Mouse (Mus musculus): Measurements from ENCODE around the gene Limd2. TPM values are rescaled to one million over a fixed set of nuclear protein-coding genes. Genes with fewer than 3 reads are reported as not detected.
"Not testable (repeated sequence)": the region's sequence is repeated elsewhere in the genome, so short reads cannot be mapped to it uniquely, and the experiment has no call there.

Gene Limd2
- total RNA-seq (2021), result 100 to 1,000 TPM in 1 of 2 experiments, 10 to 100 TPM in 1; 98.5 to 104 TPM

DNA sequence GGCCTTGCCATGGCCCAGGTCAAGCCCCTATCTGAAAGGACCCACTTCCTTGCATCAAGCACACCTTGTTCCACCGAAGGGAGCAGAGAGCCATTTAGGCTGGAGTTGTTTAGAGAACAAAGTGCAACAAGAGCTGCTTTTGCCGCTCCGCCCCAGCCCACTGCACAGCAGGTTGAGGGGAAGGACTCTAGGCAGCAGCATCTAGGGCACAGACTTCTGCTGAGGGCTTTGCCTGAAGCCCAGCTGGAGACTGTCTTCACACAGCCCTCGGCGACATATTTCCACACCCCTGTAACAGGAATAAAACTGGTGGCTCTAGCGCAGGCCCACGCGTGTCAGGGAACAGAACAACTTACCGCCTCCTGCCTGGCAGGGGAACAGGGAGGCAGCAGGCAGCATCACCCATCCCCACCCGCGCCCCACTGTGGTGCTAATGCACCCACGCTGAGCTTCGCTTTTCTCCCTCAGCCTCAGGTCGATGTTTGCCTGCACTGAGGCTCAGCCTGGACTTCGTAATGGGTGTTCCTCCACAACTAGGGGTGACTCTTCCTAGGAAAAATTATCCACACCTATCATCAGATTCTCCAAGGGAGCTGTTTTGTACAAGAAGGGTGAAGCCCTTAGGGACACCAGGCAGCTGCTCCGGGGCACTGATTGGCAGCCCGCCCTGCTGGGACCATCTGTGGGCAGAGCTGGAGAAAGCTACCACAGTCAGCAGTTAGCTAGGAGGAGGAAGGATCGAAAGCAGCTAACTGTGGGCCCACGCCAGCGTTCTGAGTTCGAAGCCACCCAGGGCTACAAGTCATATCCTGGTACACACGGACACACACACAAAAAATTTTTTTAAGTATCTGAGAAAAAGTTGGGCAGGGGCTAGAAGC lies at the start of gene Limd2, which contains the start of gene Gm10840:
Limd2 (minus strand) TSS at position 20 of the 881 bp plus-strand sequence.
Gm10840 (plus strand) TSS at position 10 of the 881 bp plus-strand sequence.
- intact Hi-C loops (cut with DNase I), result loop anchor here (1.0 to 2.0 kb wide), 3 partner anchors 18 to 76 kb away; partner anchors contain the start of genes Ccdc47, Ddx42 and Map3k3
- peak; percentile 90 to 94 for DNase-seq (ENCODE audit: low spot score in 2 of 2)

DNA sequence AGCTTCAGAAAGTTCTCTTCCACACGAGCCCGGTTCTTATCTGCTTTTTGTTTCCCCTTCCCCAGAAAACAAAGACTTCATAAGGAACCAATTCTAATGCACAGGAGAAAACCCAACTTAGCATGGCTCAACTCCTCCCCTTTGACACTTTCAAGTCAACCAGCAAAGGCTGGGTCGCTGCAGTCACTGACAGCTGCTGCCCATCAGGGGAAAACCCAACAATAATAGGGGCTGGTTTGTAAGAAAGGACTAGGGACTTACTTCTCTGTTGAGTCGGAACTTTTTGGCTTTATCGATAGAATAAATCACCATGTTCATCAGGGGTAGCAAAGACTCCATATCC lies 41.4 kb upstream of the Limd2 start, which contains the start of gene Strada:
Strada (minus strand) TSS at position 46 of the 343 bp plus-strand sequence.
- intact Hi-C loops (cut with DNase I), result loop anchor here (5.0 kb wide), 1 partner anchor 40 kb away; no protein-coding TSS in a partner anchor
- no peak for DNase-seq (ENCODE audit: low spot score in 2 of 2)

DNA sequence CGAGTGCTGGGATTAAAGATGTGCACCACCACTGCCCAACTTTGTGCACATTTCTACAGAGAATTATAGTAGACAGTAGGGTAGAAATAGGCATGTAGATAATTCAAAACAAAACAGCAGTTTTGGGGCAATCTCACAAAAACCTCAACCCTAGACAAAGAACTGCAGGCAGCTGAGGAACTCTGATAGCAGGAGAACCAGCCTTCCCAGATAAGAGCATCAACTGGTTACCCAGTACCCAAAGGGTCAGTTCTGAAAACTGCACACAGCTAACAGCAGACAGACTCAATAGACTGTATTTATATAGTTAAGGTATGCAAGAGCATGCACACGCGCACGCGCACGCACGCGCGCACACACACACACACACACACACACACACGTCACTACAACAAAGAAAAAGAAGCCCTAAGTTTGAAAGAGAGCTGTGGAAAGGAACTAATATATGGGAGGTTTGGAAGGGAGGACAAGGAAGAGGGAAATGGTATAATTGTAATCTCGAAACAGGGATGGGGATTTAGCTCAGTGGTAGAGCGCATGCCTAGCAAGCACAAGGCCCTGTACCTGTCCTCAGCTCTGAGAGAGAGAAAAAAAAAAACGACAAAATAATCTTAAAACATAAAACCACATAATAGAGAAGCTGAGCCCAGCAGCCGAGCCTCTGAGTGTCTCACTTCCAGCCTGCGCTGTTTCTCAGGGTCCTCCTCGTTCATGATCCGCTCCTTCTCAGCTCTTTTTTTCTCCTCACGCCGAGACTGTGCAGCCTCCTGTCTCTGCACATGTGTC lies 40.9 kb upstream of the Limd2 start:
- DNase-seq (ENCODE audit: low spot score in 2 of 2), result no peak
- intact Hi-C loops (cut with DNase I), result loop anchor here (5.0 kb wide), 1 partner anchor 41 kb away; no protein-coding TSS in a partner anchor

DNA sequence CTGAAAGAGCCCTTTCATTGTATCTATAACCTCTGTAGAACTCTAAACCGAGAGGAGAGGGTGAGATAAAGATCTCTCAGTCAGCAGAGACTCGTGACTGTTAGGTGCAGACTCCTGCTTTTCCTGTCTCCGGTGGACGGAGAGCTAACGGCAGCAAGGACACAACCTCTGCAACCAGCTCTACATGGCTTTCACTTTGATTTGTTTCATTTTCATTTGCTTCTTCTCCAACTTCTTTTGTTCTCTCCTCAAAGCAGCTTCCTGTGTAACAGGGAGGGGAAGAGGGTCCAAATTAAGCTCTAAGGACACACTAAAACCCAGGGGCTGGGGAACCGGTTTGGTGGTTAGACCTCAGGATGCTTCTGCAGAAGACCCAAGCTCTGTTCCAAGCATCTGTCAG lies 40.1 kb upstream of the Limd2 start:
- DNase-seq (ENCODE audit: low spot score in 2 of 2), result no peak
- intact Hi-C loops (cut with DNase I), result loop anchor here (5.0 kb wide), 1 partner anchor 42 kb away; no protein-coding TSS in a partner anchor

DNA sequence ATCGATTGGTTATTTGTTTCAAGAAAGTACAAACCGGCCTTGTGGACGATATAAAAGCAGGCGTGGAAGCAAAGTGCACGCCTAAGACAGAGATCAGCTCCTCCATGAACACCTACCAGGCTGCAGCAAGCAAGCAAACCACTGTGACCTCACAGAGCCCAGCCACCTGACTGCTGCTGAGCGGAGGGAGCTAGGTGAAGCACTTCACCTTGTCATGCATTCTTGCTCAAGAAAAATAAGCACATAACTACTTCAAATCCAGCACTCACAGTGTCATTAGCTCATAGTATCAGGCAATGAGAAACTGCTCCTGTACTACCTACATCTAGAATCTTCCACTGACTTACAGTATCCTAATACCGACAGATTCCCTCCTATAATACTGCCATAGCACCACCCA lies 39.3 kb upstream of the Limd2 start:
- intact Hi-C loops (cut with DNase I), result loop anchor here (5.0 kb wide), 1 partner anchor 42 kb away; no protein-coding TSS in a partner anchor
- not testable (repeated sequence) for DNase-seq (ENCODE audit: low spot score in 2 of 2)

DNA sequence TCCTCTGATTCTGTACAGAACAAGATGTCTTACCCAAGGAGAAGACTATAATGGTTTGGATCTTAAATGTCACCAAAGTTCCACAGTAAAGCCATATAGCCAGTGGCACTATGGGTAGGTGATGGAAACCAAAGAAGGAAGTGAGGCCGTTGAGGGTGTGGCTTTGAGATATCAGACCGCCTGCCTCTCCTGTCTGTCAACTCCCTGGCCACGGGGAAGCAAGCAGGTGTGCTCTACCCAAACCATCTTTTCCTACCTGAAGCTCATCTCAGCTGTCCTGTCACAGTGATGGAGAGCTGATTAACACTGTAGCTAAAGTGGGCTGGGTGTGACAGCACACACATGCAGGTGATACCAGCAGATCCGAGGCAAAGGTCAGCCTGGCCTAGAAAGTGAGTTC lies 37.6 kb upstream of the Limd2 start:
- no peak for DNase-seq (ENCODE audit: low spot score in 2 of 2)
- intact Hi-C loops (cut with DNase I), result no loop called here

DNA sequence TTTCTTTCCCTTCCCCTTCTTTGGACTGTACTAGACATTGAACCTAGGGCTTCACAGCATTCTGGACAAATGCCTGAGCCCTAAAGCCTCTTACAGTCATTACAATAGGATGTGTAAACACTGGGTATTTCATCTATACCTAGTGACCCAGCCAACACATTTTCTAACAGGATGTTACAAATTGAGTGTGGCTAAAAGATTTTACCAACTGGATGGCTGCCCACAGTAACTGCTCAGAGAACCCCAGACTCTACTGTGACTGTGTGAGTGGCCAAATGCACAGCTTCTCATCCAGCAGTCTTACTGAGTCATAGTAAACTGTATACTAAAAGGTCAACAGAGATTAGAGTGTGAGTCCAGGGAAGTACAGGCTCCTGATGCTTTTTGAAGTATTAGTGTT lies 34.7 kb upstream of the Limd2 start:
- intact Hi-C loops (cut with DNase I), result no loop called here
- no peak for DNase-seq (ENCODE audit: low spot score in 2 of 2)

DNA sequence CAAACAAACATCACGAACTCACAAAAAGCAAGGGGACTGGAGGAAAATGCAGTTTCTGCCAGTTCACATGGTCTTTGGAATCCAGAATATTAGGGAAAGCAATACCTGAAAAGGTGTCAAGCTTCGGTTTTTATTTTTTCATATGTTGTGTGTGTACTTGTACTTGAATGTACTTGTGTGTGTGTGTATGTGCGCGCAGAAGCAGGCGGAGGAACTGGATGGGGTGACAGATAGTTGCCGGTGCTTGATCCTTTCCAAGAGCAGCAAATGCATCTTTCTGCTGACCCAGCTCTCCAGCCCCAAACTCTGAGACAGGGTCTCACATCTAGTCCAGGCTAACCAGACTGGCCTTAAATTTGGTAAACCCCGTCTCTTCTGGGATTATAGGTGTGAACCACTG lies 34.2 kb upstream of the Limd2 start:
- intact Hi-C loops (cut with DNase I), result loop anchor here (1.0 kb wide), 1 partner anchor 36 kb away; no protein-coding TSS in a partner anchor
- DNase-seq (ENCODE audit: low spot score in 2 of 2), result no peak

DNA sequence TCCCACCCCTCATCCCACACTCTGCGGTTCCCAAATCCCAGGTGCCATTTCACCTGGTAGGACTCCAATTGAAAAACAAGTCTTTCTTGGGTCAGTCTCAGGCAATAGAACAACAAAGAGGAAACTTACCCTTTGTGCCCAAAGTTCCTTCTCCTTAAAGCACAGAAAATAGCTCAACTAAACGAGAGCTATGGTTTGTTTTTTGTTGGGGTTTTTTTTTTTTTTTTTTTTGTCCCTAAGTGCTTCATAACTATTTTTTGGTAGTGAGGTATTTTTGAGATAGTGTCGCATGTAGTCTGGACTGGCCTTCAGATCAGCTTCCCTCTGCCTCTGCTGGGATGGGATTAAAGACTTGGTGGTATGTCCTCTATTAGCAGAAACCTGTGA lies 33.5 kb upstream of the Limd2 start:
- intact Hi-C loops (cut with DNase I), result loop anchor here (1.0 kb wide), 1 partner anchor 35 kb away; no protein-coding TSS in a partner anchor
- DNase-seq (ENCODE audit: low spot score in 2 of 2), result no peak

DNA sequence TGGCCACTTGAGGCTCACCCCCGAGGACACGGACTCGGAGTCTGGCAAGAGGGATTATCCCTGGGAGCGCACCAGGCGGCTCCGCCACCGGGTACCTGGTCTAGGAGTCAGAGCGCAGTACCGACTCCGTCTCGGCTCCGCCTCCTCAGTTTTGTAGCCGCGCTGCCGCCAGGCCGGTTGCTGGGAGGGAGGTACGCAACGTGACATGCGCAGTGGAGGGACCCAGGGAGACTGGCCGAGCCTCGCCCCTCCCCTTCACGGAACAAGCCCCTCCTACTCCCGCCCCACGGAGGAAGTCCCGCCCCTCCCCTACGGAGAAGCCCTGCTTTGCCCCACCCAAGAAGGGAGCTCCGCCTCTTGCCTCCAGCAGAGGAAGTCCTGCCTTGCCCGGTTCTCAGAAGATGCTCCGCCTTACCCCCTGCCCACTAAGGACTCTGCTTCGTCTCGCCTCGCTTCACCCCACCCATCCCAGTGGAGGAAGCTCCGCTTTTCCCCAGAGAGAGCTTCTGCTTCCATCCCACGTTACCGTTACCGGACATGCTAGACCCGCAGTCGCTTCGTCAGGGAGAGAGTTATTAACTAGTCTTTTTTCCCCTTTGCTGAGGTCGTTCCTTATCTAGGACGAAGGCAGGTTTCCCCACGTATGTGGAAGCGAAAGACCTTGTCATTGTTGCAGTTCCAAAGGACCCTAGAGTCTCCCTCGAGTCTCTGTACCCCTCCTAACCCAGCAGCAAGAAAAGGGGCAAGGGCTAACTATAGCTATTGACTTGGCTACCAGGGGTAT lies 32.9 kb upstream of the Limd2 start:
- peak; percentile 95 to 96 for DNase-seq (ENCODE audit: low spot score in 2 of 2)
- intact Hi-C loops (cut with DNase I), result loop anchor here (1.0 kb wide), 1 partner anchor 34 kb away; no protein-coding TSS in a partner anchor

DNA sequence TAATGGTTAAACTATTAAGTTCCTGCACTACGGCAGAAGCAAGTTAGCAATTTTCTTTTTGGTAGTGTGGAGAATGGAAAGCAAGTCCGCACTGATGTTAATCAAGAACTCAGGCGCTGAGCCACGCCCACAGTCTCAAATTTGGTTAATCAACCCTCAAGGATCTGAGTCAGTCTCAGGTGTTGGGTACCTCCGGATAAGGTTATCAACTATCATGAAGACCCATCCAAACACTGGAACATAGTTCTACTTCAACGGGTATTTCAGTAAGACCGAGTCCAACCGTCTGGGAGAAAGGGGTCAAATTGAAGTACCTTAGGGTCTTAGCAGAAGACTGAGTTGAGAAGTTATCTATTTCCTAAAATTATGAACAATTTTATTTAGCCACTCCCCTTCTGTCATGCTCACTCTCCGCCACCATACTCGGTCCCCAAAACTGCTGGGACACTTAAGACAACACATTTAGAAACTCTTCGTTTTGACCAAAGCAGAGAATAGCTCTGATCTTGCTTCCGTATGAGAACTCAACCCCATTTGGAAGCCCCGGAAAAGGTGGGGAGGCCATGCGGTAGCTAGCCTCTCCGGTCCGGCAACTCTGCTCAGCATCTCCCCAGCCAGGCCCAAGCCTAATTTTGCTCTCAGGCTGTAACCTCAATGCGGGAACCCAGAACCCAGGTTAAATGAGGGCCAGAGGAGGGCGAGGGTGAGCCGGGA lies 32.2 kb upstream of the Limd2 start:
- intact Hi-C loops (cut with DNase I), result no loop called here
- no peak for DNase-seq (ENCODE audit: low spot score in 2 of 2)

DNA sequence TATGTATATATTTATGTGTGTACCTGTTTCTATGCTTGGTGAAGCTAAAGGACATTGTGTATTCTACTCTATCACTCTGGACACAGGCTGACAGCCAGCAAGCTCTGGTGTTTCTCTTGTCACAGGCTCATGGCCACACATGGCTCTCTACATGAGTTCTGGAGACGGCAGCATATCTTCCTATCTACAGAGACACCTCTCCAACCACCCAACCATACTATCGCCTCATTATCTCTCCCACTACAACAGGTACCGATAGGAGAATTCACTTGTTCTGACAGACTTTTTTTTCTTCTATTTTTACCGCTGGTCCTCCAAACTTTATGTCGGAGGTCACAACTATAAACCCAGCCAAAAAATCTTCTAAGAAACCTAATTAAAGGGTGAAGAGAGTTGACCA lies 31.6 kb upstream of the Limd2 start:
- DNase-seq (ENCODE audit: low spot score in 2 of 2), result no peak
- intact Hi-C loops (cut with DNase I), result no loop called here

DNA sequence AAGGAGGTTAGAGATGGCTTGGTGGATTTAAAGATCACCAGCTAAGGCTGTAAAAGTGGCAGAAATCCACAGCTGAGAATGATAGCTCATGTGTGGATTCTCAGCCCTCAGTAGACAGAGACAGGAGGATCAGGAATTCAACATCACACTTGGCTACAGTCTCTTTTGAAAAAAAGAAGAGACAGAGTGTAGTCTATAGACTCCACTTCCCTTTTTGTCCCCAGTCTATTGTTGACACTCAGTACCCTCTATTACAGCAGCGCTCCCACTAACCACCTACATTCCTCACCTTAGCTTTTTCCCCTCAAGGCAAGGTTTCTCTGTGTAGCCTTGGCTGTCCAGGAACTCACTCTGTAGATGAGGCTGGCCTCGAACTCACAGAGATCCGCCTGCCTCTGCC lies 31.1 kb upstream of the Limd2 start:
- intact Hi-C loops (cut with DNase I), result no loop called here
- DNase-seq (ENCODE audit: low spot score in 2 of 2), result no peak

DNA sequence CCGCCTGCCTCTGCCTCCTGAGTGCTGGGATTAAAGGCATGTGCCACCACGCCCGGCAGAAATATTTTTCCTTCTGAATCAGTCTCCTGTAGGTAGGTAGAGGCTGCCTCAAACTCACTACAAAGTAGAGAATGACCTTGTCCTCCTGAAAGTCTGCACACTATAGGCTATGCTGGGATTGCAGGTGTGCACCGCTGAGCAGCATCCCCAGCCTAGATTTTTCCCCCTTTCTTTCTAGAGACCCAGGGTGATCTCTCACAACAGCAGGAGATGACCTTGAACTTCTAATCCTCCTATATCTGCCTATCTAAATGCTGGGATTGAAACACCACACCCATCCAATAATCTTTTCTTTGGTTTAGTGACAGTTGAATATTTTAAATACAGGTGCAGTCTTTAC lies 26.7 kb upstream of the Limd2 start:
- no peak for DNase-seq (ENCODE audit: low spot score in 2 of 2)
- intact Hi-C loops (cut with DNase I), result no loop called here

DNA sequence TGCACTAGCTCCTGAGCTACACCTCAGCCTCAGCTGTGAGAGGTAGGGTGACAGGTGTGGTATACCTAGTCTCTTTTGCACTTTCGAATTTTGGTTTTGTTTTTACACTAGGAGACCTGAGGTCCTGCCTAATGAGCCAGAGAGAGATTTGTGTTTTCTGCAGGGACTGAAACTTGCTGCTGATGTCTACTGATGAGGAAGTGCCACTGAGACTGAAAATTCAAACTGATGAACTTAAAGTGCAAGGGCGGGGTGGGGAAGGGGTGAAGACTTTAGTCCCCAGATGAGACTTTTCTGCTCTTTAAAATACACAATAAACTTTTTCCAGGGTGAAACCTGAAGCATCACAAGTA lies 19.8 kb upstream of the Limd2 start:
- intact Hi-C loops (cut with DNase I), result no loop called here
- DNase-seq (ENCODE audit: low spot score in 2 of 2), result no peak

DNA sequence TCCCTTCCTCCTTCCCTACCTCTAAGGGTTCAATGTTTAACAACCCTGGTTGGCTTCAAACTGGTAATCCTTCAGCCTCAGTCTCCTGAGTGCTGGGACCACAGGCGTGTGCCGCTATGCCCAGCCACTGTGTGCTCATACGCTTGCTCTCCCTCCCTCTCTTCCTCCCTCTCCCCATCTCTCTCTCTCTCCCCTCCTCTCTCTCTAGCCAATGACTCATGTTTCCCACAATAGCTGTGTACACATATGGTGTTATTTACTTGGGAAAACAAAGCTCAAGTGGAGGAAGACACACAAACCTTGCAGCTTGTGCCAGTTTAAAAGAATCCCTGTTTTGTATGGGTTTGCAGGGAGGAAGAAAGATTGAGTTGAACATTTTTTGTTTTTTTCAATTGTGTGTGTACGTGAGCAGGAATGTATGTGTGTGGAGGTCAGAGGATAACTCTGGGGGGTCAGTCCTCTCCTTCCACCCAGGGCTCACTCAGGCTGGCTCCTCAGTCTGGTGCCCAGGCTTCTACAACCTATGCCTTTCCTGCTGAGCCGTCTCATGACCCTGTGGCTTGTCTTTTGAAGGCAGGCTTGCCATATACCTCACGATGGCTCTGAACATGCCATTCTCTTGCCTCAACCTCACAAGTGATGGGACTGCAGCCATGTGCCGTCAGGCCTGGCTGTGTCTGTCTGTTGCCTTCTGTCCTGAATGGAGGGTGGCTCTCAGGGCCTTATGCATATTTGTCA lies 19.2 kb upstream of the Limd2 start:
- intact Hi-C loops (cut with DNase I), result loop anchor here (1.0 kb wide), 1 partner anchor 19 kb away; no protein-coding TSS in a partner anchor
- no peak for DNase-seq (ENCODE audit: low spot score in 2 of 2)

DNA sequence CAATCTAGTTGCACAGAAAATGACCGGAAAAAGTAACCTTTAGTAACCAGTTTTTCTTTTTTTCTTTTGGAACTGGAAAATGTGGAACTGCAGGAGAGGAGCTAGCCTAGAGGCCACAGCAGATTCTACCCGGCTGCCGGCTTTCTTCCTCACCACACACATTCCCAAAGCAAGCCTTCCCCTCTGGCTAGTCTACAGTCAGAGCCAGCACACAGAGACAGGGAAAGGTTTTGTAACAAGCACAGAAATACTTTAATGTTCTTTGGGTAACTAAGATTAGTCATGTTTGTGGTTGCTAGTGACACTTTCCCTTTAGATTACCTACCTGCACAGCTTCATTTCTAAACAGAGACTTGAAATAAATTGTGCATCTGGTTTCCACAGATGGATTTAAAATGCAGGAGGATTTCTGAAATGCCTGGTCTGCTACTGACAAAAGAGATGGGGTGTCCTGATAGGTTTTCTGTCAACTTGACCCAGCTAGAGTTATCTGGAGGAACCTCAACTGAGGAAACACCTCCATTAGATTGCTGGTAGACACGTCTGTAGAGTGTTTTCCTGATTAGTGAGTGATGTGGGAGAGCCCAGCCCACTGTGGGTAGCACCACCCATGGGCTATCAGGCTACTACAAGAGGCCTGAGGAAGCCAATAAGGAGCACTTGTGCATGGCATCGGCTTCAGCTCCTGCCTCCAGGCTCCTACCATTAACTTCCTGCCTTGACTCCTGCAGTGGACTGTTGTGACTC lies 17.5 kb upstream of the Limd2 start:
- DNase-seq (ENCODE audit: low spot score in 2 of 2), result no peak
- intact Hi-C loops (cut with DNase I), result no loop called here

DNA sequence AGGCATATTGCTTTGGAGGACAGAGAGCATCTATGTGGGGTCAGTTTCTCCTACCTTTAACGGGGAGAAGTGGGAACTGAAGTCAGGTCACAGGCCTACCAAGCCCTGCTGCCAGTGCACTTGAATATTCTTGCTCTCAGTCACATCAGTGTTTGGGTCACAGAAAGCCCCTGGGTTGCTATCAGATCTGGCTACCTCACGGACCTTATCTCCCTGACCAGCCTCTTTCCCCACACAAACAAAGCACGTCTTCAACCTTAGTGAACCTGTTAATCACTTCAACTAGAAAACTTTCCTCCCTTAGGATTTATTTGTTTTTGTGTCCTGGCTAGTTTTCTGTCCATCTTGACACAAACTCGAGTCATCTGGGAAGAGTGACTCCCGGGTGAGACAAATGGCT lies 15.7 kb upstream of the Limd2 start:
- intact Hi-C loops (cut with DNase I), result no loop called here
- DNase-seq (ENCODE audit: low spot score in 2 of 2), result no peak

Measured in left cerebral cortex, postnatal 36 days (tissue).